11 mouse cellular contexts compared by ENCODE assay signal in genomic region chr11:15125812-15126211, GRCm38 (mm10).
"Had no signal": no experiment of that assay in that cellular context is flagged by ENCODE, and none has a peak within 500 bp of the region (broad histone marks: within the 10 kb centered on the region; RNA-seq: fewer than 3 reads in every experiment).

No protein-coding gene starts in this region.

- H3K27ac ChIP-seq: liver, embryonic 15.5 days; midbrain, embryonic 13.5 days; neural tube, embryonic 13.5 days; stomach, postnatal 0 days had no signal

- H3K4me1 ChIP-seq: liver, embryonic 15.5 days; midbrain, embryonic 13.5 days; neural tube, embryonic 13.5 days had no signal

- H3K4me3 ChIP-seq: liver, embryonic 15.5 days; midbrain, embryonic 13.5 days; neural tube, embryonic 13.5 days had no signal

- H3K9ac ChIP-seq: liver, embryonic 15.5 days; midbrain, embryonic 13.5 days; neural tube, embryonic 13.5 days had no signal

- H3K36me3 ChIP-seq: liver, embryonic 15.5 days; midbrain, embryonic 13.5 days; neural tube, embryonic 13.5 days had no signal

- ATAC-seq: lung, postnatal 0 days; midbrain, embryonic 13.5 days had no signal

- H3K27me3 ChIP-seq: liver, embryonic 15.5 days; midbrain, embryonic 13.5 days; neural tube, embryonic 13.5 days had no signal

- DNase-seq: kidney, postnatal 14 days; left cerebral cortex, postnatal 4 days; lung, adult 2 months; lung, postnatal 36 days; thymus, postnatal 4 days had no signal

- H3K9me3 ChIP-seq: liver, embryonic 15.5 days; midbrain, embryonic 13.5 days; neural tube, embryonic 13.5 days had no signal

- H3K4me2 ChIP-seq: liver, embryonic 11.5 days; liver, embryonic 15.5 days; midbrain, embryonic 13.5 days; neural tube, embryonic 13.5 days had no signal
